In the genomic region with DNA sequence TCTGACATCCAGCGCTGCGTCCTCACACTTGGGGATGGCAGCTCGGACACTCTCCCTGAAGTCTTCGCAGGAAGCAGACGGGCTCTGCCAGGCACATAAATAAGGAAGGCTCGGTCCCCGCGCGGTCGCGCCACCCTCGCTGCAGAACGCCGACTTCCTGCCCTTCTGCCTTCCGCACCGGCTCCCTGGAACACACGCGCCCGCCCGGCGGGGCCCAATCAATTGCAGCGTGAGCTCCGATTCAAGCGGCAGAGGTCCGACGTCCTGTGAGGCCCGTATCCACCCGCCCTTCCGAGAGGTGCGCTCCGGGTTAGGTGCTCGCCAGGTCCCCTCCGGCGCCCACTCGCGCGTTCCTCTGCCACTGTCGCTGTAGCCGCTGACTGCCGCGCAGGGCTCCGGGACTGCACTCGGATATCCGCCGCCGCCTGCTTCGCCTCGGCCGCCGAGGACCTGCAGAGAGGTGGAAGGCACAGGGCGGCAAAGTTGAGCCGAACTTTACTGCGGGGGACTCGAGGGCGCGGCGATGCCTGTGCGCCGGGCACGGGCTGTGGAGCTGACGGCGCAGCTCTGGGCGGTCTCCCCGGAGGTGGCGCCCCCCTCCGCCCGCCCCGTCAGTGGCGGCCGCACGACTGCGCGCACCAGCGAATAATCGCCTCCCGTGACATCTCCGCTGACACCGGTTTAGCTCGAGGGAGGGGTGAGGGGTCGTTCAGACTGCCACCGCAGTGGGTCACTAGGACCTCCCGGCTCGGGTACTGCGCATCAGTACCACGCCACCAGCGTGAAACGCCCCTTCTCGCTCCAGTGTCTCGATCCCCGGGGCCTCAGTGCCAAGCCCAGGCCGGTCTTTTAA, we compare ENCODE assay signal across 8 mouse cellular contexts. TPM values are rescaled to one million over a fixed set of nuclear protein-coding genes. Genes with fewer than 3 reads are reported as not detected.
DNase-seq lines count a peak whose midpoint lies in the region; TF ChIP-seq lines count a peak whose summit lies in the region.

No protein-coding gene starts in this region.

- no peaks in the 10 kb centered on the region for H3K9me3 ChIP-seq in heart, embryonic 10.5 days

- no peak for TF ChIP-seq POLR2A in cortical plate, adult 2 months (IDR thresholded peaks at IDR 0.05; ENCODE audit: extremely low read depth, insufficient read depth, low read length)
- peak; percentile 28; the same call in 1 of the 2 replicates for TF ChIP-seq POLR2A in small intestine, adult 2 months (IDR thresholded peaks at IDR 0.05; ENCODE audit: low read depth, low read length)

- H3K27ac ChIP-seq in cortical plate, adult 2 months (ENCODE audit: insufficient read depth, low read length), result no peak overlapping the region
- peak overlapping the region; percentile 96 for H3K27ac ChIP-seq in heart, embryonic 10.5 days
- H3K27ac ChIP-seq in macrophage, result peak overlapping the region; percentile 96
- H3K27ac ChIP-seq in small intestine, adult 2 months (ENCODE audit: insufficient read depth, low read depth, low read length), result peak overlapping the region; percentile 78

- DNase-seq in ovary, postnatal 36 days (ENCODE audit: low spot score), result peak; percentile 69
- DNase-seq in ovary, postnatal 14 days (ENCODE audit: low spot score), result no peak
- DNase-seq in heart, embryonic 10.5 days (ENCODE audit: low spot score), result peak; percentile 85
- DNase-seq in kidney, postnatal 10 days, result peak; percentile 63
- no peak for DNase-seq in layer of hippocampus, adult 9-10 months (ENCODE audit: low spot score)

- under 1% methylated on average over 91 of the region's 91 CpGs for WGBS in heart, embryonic 10.5 days
- WGBS in macrophage (ENCODE audit: missing documents), result 1% methylated on average over 89 of the region's 91 CpGs
- under 1% methylated on average over 79 of the region's 91 CpGs for WGBS in small intestine, adult 2 months

- H3K27me3 ChIP-seq in heart, embryonic 10.5 days (ENCODE audit: insufficient read depth, poor library complexity, severe bottlenecking), result peaks cover 33% of the 10 kb centered on the region
- peaks cover 5% of the 10 kb centered on the region; the same call in 1 of the 2 replicates for H3K27me3 ChIP-seq in small intestine, adult 2 months (ENCODE audit: control insufficient read depth, insufficient read depth, low read length)

- peaks cover 16% of the 10 kb centered on the region for H3K36me3 ChIP-seq in heart, embryonic 10.5 days
- no peaks in the 10 kb centered on the region for H3K36me3 ChIP-seq in macrophage (ENCODE audit: inconsistent target)
- H3K36me3 ChIP-seq in small intestine, adult 2 months (ENCODE audit: control insufficient read depth, insufficient read depth, low read length), result no peaks in the 10 kb centered on the region

- no peak for TF ChIP-seq CTCF in cortical plate, adult 2 months (IDR thresholded peaks at IDR 0.05; ENCODE audit: extremely low read depth, insufficient read depth, low read length)
- TF ChIP-seq CTCF in small intestine, adult 2 months (IDR thresholded peaks at IDR 0.05; ENCODE audit: extremely low read depth, insufficient read length, insufficient replicate concordance, low read depth, low read length), result 0 out of 2 replicates have a peak, but pooled peaks have one; percentile 20

- peaks cover 10% of the 10 kb centered on the region for H3K4me1 ChIP-seq in cortical plate, adult 2 months (ENCODE audit: control insufficient read depth, insufficient read depth, low read length)
- peaks cover 78% of the 10 kb centered on the region for H3K4me1 ChIP-seq in heart, embryonic 10.5 days
- H3K4me1 ChIP-seq in small intestine, adult 2 months (ENCODE audit: control insufficient read depth, insufficient read depth, insufficient read length, low read length), result peaks cover 22% of the 10 kb centered on the region

- peak overlapping the region; percentile 83 for H3K4me3 ChIP-seq in cortical plate, adult 2 months (ENCODE audit: insufficient read depth, low read length)
- H3K4me3 ChIP-seq in heart, embryonic 10.5 days, result peak overlapping the region; percentile 89
- peak overlapping the region; percentile 88 for H3K4me3 ChIP-seq in macrophage (ENCODE audit: inconsistent target)
- peak overlapping the region; percentile 94 for H3K4me3 ChIP-seq in small intestine, adult 2 months (ENCODE audit: low read depth, low read length)

- H3K79me2 ChIP-seq in macrophage (ENCODE audit: inconsistent target), result peaks cover 46% of the 10 kb centered on the region

RNA-seq across cellular contexts. Expression of gene Fam78a, which starts 1.3 kb away (rescaled TPM):
- 3.2 and 3.7 TPM in 2 replicates for polyA plus RNA-seq in cortical plate, adult 2 months (2012; rRNA removed)
- 37.7 and 60.1 TPM in 2 replicates for polyA plus RNA-seq in heart, embryonic 10.5 days (2016; fragmentation: Nextera tagmentation; extraction: Ambion mirVana)
- 10 to 100 TPM in 8 of 26 experiments, 1 to 10 TPM in 16, under 1 TPM in 2; 0.70 to 26.2 (median 3.7) TPM for total RNA-seq in macrophage (2018; cell fraction: chromatin; rRNA removed)
- 10 to 100 TPM in 17 of 26 experiments, 1 to 10 TPM in 9; 1.8 to 25.9 (median 15.3) TPM for total RNA-seq in macrophage (2018; cell fraction: cytosol; rRNA removed)
- total RNA-seq in macrophage (2018; cell fraction: nucleus; rRNA removed), result 10 to 100 TPM in 12 of 26 experiments, 1 to 10 TPM in 14; 1.5 to 35.6 (median 8.6) TPM
- 12.7 to 16.8 TPM (median 14.3 TPM) in 3 replicates for polyA plus RNA-seq in macrophage (2018)
- 8.2 and 25.3 TPM in 2 replicates for polyA plus RNA-seq in small intestine, adult 2 months (2012; rRNA removed)

RNA-seq across cellular contexts. Expression of gene Plpp7, which starts 11.9 kb away (rescaled TPM):
- polyA plus RNA-seq in cortical plate, adult 2 months (2012; rRNA removed), result 34.5 and 36.4 TPM in 2 replicates
- polyA plus RNA-seq in heart, embryonic 10.5 days (2016; fragmentation: Nextera tagmentation; extraction: Ambion mirVana), result 10.9 and 12.9 TPM in 2 replicates
- 1 to 10 TPM in 7 of 26 experiments, under 1 TPM in 8, not detected in 11; 0.36 to 3.1 (median 0.80) TPM for total RNA-seq in macrophage (2018; cell fraction: chromatin; rRNA removed)
- 1 to 10 TPM in 15 of 26 experiments, under 1 TPM in 11; 0.19 to 1.8 (median 1.3) TPM for total RNA-seq in macrophage (2018; cell fraction: cytosol; rRNA removed)
- total RNA-seq in macrophage (2018; cell fraction: nucleus; rRNA removed), result 1 to 10 TPM in 10 of 26 experiments, under 1 TPM in 11, not detected in 5; 0.42 to 2.0 (median 0.98) TPM
- polyA plus RNA-seq in macrophage (2018), result 0.75 to 1.4 TPM (median 0.87 TPM) in 3 replicates
- 2.2 and 3.5 TPM in 2 replicates for polyA plus RNA-seq in small intestine, adult 2 months (2012; rRNA removed)

Comparison
In these comparisons a context has a peak if more than half of its experiments do, and no peak if none do; other contexts are left out.
1. DNase-seq: peak in ovary, postnatal 36 days (single experiment), heart, embryonic 10.5 days (single experiment) and kidney, postnatal 10 days (single experiment); none in ovary, postnatal 14 days (single experiment) and layer of hippocampus, adult 9-10 months (single experiment).
2. Peak in every context shown above with its lines, with median percentiles within 50 percentile points of each other: H3K4me3 ChIP-seq.